Mouse (Mus musculus): ENCODE measurements around the gene Asxl1. TPM values are rescaled to one million over a fixed set of nuclear protein-coding genes. Genes with fewer than 3 reads are reported as not detected.

Asxl1 gene
- polyA plus RNA-seq (2014; fragmentation: Nextera tagmentation; extraction: Ambion mirVana) = 15.4 and 16.9 TPM in 2 replicates

DNA sequence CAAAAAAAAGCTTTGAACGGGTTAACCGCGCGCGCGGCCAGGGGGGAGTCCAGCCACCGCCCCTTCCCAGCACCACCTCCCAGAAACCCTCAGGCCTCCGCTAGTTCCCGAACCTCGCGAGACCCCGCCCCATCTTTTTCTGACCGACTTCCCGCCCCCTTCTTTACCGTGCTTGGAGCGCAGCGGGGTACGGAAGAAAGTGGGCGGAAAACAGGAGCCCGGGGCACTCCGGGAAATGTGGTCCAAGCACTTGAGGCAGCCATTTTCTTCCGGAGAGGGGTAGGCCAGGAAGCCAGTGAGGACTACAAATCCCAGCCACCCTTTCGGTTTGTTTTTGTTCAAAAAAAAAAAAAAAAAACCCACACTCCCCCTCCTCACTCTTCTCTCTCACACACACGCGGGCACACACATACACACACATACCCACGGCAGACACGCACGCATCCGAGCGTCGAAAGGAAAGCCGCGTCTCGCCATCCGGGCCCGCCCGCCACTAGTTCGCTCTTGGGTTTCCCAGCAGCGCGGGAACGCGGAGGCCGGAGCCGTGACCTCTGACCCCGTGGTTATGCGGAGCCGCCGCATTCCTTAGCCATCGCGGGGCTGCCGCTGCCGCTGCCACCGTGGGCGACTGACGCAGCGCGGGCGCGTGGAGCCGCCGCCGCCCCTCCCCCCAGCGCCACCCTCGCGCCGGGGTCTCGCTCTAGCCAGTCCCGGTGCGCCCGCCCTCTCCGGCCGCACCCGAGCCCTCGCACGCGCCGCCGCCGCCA, at the start of gene Asxl1:
Gene Asxl1 (plus strand): TSS at position 376 of the 767 bp plus-strand sequence.
- Histone ChIP-seq H3K4me3 (ENCODE audit: low read depth, low read length) (peak within 1 kb of the TSS; percentile 92), H3K4me2 (ENCODE audit: low read depth, low read length) (peak within 1 kb of the TSS; percentile 66), H3K27ac (ENCODE audit: low read depth, low read length) (peak within 1 kb of the TSS; percentile 99), H3K4me1 (ENCODE audit: control insufficient read depth, insufficient read depth, low read length) (peaks cover 20% of the 10 kb centered on the region), H3K9ac (replicated peaks; ENCODE audit: low read depth, low read length) (peak within 1 kb of the TSS; percentile 94), H3K27me3 (ENCODE audit: control insufficient read depth, insufficient read depth, low read length) (no peaks in the 10 kb centered on the region), H3K36me3 (ENCODE audit: control insufficient read depth, insufficient read depth, low read length) (no peaks in the 10 kb centered on the region), H3K9me3 (ENCODE audit: control insufficient read depth, low read length) (no peaks in the 10 kb centered on the region)
- ATAC-seq (ENCODE audit: low read depth) = peak; percentile 97
- under 1% methylated on average over 62 of the region's 79 CpGs for WGBS

DNA sequence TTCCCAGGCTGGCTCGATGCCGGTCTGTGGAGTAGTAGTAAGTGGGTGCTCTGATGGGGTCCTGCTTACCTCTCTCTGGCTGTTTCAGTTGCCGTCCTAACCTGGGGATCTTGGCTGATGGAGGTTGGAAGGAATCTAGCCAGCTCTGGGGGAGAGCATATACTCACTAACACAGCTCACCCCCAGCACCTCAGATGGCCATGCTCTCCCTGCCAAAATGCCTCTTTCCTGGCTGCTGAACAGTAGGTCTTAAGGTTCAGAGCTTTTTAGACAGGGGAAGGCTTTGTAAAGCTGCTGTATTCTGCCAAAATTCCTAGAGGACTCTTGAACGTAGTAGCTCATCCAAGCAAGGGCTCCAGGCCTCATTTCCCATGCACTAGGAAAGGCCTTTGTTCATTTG, 47.9 kb upstream of the Asxl1 start:
- Histone ChIP-seq H3K4me1 (ENCODE audit: control insufficient read depth, insufficient read depth, low read length) (no peaks in the 10 kb centered on the region), H3K27ac (ENCODE audit: low read depth, low read length) (no peak overlapping the region), H3K4me3 (ENCODE audit: low read depth, low read length) (no peak overlapping the region), H3K36me3 (ENCODE audit: control insufficient read depth, insufficient read depth, low read length) (no peaks in the 10 kb centered on the region), H3K9me3 (ENCODE audit: control insufficient read depth, low read length) (no peaks in the 10 kb centered on the region), H3K4me2 (ENCODE audit: low read depth, low read length) (no peak overlapping the region), H3K9ac (replicated peaks; ENCODE audit: low read depth, low read length) (no peak overlapping the region), H3K27me3 (ENCODE audit: control insufficient read depth, insufficient read depth, low read length) (no peaks in the 10 kb centered on the region)
- ATAC-seq (ENCODE audit: low read depth) = no peak
- WGBS = 80% methylated on average over 4 of the region's 4 CpGs

DNA sequence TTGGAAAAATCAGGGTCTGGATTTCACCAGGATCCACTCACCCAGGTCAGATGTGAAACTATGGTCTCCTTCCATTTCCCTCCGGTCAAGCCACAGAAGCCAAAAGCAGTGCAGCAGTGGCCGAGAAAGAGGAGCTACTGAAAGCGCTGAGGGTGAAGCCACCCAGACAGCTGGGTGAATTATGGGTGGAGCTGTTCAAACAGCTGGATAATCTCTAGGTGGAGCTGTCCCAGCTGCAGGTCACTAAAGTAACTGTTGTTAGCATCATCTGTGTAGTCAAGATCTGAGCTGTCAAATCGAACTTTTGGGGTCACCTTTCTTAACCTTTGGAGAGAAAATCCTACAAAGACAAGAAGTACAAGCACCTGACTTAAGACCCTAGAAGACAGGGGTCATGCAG, 47.2 kb upstream of the Asxl1 start:
- WGBS = 66% methylated on average over 4 of the region's 4 CpGs
- no peak for ATAC-seq (ENCODE audit: low read depth)
- Histone ChIP-seq H3K4me1 (ENCODE audit: control insufficient read depth, insufficient read depth, low read length) (no peaks in the 10 kb centered on the region), H3K9ac (replicated peaks; ENCODE audit: low read depth, low read length) (no peak overlapping the region), H3K27ac (ENCODE audit: low read depth, low read length) (no peak overlapping the region), H3K4me2 (ENCODE audit: low read depth, low read length) (no peak overlapping the region), H3K9me3 (ENCODE audit: control insufficient read depth, low read length) (no peaks in the 10 kb centered on the region), H3K27me3 (ENCODE audit: control insufficient read depth, insufficient read depth, low read length) (no peaks in the 10 kb centered on the region), H3K36me3 (ENCODE audit: control insufficient read depth, insufficient read depth, low read length) (no peaks in the 10 kb centered on the region), H3K4me3 (ENCODE audit: low read depth, low read length) (no peak overlapping the region)

DNA sequence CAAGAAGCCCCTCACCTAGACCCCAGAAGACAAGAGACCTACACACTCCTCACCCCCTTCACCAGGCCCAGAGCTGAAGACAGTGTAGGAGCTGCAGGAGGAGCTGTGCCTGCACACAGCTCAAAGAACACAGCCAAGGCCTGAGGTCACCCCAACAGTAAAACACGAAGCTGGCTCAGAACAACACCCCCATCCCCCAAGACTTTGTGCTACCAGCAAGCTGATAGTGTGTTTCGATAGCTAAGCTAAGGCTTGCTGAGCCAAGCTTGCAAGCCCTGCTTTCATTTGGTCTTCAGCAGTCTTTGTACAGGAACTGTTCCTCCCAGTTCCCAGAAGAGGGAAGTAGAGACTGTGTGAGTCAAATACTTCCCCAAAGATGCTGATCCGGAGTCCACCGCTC, 46.8 kb upstream of the Asxl1 start:
- ATAC-seq (ENCODE audit: low read depth) = no peak
- no peak overlapping the region for H3K27ac ChIP-seq (ENCODE audit: low read depth, low read length)

DNA sequence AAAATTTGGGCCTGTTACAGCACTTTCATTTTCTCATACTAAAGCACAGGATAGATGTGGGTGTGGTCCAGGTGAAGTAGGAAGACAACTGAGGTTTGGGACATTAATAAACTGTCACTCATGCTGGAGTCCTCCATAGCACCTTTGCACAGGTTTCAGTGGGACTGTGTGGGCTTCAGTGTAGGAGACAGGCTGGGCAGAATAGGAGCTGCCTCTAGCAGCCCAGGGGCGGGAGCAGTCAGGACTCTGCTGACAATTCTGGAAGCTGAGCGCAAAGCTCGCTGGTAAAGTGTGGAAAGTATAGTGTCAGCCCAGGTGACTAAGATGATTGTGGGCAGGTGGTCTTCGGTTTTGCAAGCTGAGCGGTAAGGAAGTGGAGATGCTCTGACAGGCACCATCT, 44.5 kb upstream of the Asxl1 start:
- WGBS = 96% methylated on average over 5 of the region's 5 CpGs
- Histone ChIP-seq H3K27me3 (ENCODE audit: control insufficient read depth, insufficient read depth, low read length) (no peaks in the 10 kb centered on the region), H3K27ac (ENCODE audit: low read depth, low read length) (no peak overlapping the region)

More for the DNA sequence above, 46.8 kb upstream of the Asxl1 start:
- H3K4me2 ChIP-seq (ENCODE audit: low read depth, low read length) = no peak overlapping the region
- 72% methylated on average over 4 of the region's 4 CpGs for WGBS
- no peak overlapping the region for H3K4me3 ChIP-seq (ENCODE audit: low read depth, low read length)
- no peaks in the 10 kb centered on the region for H3K36me3 ChIP-seq (ENCODE audit: control insufficient read depth, insufficient read depth, low read length)
- H3K4me1 ChIP-seq (ENCODE audit: control insufficient read depth, insufficient read depth, low read length) = no peaks in the 10 kb centered on the region
- H3K9ac ChIP-seq (replicated peaks; ENCODE audit: low read depth, low read length) = no peak overlapping the region
- no peaks in the 10 kb centered on the region for H3K27me3 ChIP-seq (ENCODE audit: control insufficient read depth, insufficient read depth, low read length)
- no peaks in the 10 kb centered on the region for H3K9me3 ChIP-seq (ENCODE audit: control insufficient read depth, low read length)

DNA sequence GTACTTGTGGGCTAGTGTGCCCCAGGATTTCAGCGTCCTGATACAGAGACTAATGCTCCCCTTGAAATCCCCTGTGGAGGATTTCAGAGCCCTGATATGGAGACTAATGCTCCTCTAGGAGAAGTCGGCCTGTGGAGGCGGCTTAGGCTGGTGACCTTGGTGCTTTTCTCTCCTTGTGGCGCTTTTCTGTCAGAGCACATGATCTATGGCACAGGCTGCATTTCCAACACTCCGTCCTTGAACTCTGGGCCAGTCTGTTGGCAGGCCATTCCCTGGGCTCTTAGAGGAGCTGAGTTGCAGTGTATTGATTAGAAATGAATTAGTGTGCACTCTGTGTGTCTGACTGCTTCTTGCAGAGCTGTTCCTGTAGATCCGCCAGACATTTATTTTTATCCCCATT, 40.4 kb upstream of the Asxl1 start:
- ATAC-seq (ENCODE audit: low read depth) = peak; percentile 41; the same call in 1 of the 2 replicates
- H3K9ac ChIP-seq (replicated peaks; ENCODE audit: low read depth, low read length) = no peak overlapping the region
- H3K9me3 ChIP-seq (ENCODE audit: control insufficient read depth, low read length) = no peaks in the 10 kb centered on the region
- H3K27ac ChIP-seq (ENCODE audit: low read depth, low read length) = peak overlapping the region; percentile 34; the same call in 1 of the 2 replicates
- H3K4me1 ChIP-seq (ENCODE audit: control insufficient read depth, insufficient read depth, low read length) = 0 out of 2 replicates have a peak, but pooled peaks cover 3% of the 10 kb centered on the region
- no peaks in the 10 kb centered on the region for H3K27me3 ChIP-seq (ENCODE audit: control insufficient read depth, insufficient read depth, low read length)
- WGBS = 51% methylated on average over 6 of the region's 6 CpGs
- no peak overlapping the region for H3K4me2 ChIP-seq (ENCODE audit: low read depth, low read length)
- no peak overlapping the region for H3K4me3 ChIP-seq (ENCODE audit: low read depth, low read length)
- H3K36me3 ChIP-seq (ENCODE audit: control insufficient read depth, insufficient read depth, low read length) = no peaks in the 10 kb centered on the region

More for the DNA sequence above, 44.5 kb upstream of the Asxl1 start:
- H3K9me3 ChIP-seq (ENCODE audit: control insufficient read depth, low read length) = no peaks in the 10 kb centered on the region
- no peak for ATAC-seq (ENCODE audit: low read depth)
- no peak overlapping the region for H3K9ac ChIP-seq (replicated peaks; ENCODE audit: low read depth, low read length)
- no peaks in the 10 kb centered on the region for H3K36me3 ChIP-seq (ENCODE audit: control insufficient read depth, insufficient read depth, low read length)
- no peak overlapping the region for H3K4me2 ChIP-seq (ENCODE audit: low read depth, low read length)
- no peak overlapping the region for H3K4me3 ChIP-seq (ENCODE audit: low read depth, low read length)
- 0 out of 2 replicates have a peak, but pooled peaks cover 3% of the 10 kb centered on the region for H3K4me1 ChIP-seq (ENCODE audit: control insufficient read depth, insufficient read depth, low read length)

DNA sequence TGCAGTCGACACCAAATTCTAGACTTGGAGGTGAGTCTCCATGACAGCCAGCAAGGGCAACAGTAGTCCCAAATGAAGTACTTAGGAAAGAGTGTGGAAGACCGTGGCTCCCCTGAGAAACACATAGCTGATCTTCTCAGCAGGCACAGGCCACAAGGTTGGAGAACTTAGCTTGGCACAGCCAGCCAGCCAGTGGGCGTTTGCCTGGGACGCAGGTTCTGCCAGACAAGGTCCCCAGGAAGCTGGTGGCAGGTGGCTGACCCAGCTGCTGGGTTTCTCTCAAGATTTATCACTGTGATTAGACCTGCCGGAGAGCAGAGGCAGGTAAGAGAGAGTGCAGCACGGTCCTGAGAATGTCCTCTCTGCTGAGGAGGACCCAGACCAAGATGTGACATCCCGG, 37.0 kb upstream of the Asxl1 start:
- no peak overlapping the region for H3K4me2 ChIP-seq (ENCODE audit: low read depth, low read length)
- 0 out of 2 replicates have a peak, but pooled peaks cover 3% of the 10 kb centered on the region for H3K4me1 ChIP-seq (ENCODE audit: control insufficient read depth, insufficient read depth, low read length)
- no peak overlapping the region for H3K9ac ChIP-seq (replicated peaks; ENCODE audit: low read depth, low read length)
- no peaks in the 10 kb centered on the region for H3K36me3 ChIP-seq (ENCODE audit: control insufficient read depth, insufficient read depth, low read length)
- H3K27ac ChIP-seq (ENCODE audit: low read depth, low read length) = no peak overlapping the region
- 64% methylated on average over 7 of the region's 7 CpGs for WGBS
- no peaks in the 10 kb centered on the region for H3K9me3 ChIP-seq (ENCODE audit: control insufficient read depth, low read length)
- H3K4me3 ChIP-seq (ENCODE audit: low read depth, low read length) = no peak overlapping the region
- ATAC-seq (ENCODE audit: low read depth) = no peak
- H3K27me3 ChIP-seq (ENCODE audit: control insufficient read depth, insufficient read depth, low read length) = no peaks in the 10 kb centered on the region

DNA sequence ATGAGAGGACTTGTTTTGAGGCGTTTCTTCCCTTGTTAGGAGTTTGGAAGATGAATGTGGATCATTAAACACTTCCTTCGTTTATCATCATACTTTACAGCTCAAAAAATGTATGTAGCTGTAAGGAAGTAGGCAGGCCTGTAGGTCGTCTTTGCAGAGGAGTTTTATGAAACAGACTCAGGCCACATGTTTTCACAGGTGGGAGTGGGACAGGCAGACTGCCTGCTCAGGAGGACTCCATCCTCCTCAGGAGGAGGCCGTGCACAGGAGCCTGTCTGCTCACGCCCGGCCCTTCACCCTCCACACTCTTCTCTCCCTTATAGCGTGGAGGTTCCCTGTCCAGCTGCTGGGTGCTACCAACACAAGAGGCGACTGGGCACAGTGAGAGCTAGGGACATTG, 36.5 kb upstream of the Asxl1 start:
- no peak overlapping the region for H3K4me2 ChIP-seq (ENCODE audit: low read depth, low read length)
- ATAC-seq (ENCODE audit: low read depth) = no peak
- H3K4me1 ChIP-seq (ENCODE audit: control insufficient read depth, insufficient read depth, low read length) = 0 out of 2 replicates have a peak, but pooled peaks cover 3% of the 10 kb centered on the region
- H3K4me3 ChIP-seq (ENCODE audit: low read depth, low read length) = no peak overlapping the region
- no peaks in the 10 kb centered on the region for H3K36me3 ChIP-seq (ENCODE audit: control insufficient read depth, insufficient read depth, low read length)
- no peaks in the 10 kb centered on the region for H3K9me3 ChIP-seq (ENCODE audit: control insufficient read depth, low read length)
- no peak overlapping the region for H3K27ac ChIP-seq (ENCODE audit: low read depth, low read length)
- no peaks in the 10 kb centered on the region for H3K27me3 ChIP-seq (ENCODE audit: control insufficient read depth, insufficient read depth, low read length)
- 76% methylated on average over 7 of the region's 8 CpGs for WGBS
- H3K9ac ChIP-seq (replicated peaks; ENCODE audit: low read depth, low read length) = no peak overlapping the region

DNA sequence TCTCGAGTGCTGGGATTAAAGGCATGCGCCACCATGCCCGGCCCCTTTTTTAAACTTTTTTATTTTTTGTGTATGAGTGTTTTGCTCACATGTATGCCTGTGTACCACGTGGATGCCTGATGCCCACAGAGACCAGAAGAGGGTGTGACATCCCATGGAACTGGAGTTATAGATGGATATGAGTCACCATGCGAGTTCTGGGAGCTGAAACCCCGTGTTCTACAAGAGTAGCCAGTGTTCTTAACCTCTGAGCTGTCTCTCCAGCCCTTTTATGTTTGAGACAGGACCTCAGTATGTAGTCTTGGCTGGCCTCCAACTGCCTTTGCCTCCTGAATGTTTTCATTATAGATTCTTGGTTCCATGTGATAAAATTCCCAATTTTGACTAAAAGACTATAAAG, 35.4 kb upstream of the Asxl1 start:
- Histone ChIP-seq H3K36me3 (ENCODE audit: control insufficient read depth, insufficient read depth, low read length) (no peaks in the 10 kb centered on the region), H3K4me2 (ENCODE audit: low read depth, low read length) (no peak overlapping the region), H3K27ac (ENCODE audit: low read depth, low read length) (no peak overlapping the region), H3K4me3 (ENCODE audit: low read depth, low read length) (no peak overlapping the region), H3K27me3 (ENCODE audit: control insufficient read depth, insufficient read depth, low read length) (no peaks in the 10 kb centered on the region), H3K9me3 (ENCODE audit: control insufficient read depth, low read length) (no peaks in the 10 kb centered on the region), H3K9ac (replicated peaks; ENCODE audit: low read depth, low read length) (no peak overlapping the region), H3K4me1 (ENCODE audit: control insufficient read depth, insufficient read depth, low read length) (0 out of 2 replicates have a peak, but pooled peaks cover under 1% of the 10 kb centered on the region)
- no peak for ATAC-seq (ENCODE audit: low read depth)
- WGBS = 80% methylated on average over 6 of the region's 6 CpGs
